Mouse (Mus musculus): ENCODE results near the gene Atp2b4. TPM values are rescaled to one million over a fixed set of nuclear protein-coding genes. Genes with fewer than 3 reads are reported as not detected.

Atp2b4 gene
- polyA plus RNA-seq (2015; fragmentation: Illumina TruSeq; extraction: RNeasy Lipid Tissue Mini Kit (QIAGEN cat#74804); ENCODE audit: insufficient read depth, low replicate concordance): 18.6 TPM

GRCm38 (mm10) chr1:133800948-133801393, at the start of gene Atp2b4:
Gene Atp2b4 (minus strand): TSS chr1:133801041.

GRCm38 (mm10) chr1:133689897-133690296, 110.9 kb downstream of the Atp2b4 start, which contains the start of gene Lax1:
Gene Lax1 (minus strand): TSS chr1:133690108.

DNA sequence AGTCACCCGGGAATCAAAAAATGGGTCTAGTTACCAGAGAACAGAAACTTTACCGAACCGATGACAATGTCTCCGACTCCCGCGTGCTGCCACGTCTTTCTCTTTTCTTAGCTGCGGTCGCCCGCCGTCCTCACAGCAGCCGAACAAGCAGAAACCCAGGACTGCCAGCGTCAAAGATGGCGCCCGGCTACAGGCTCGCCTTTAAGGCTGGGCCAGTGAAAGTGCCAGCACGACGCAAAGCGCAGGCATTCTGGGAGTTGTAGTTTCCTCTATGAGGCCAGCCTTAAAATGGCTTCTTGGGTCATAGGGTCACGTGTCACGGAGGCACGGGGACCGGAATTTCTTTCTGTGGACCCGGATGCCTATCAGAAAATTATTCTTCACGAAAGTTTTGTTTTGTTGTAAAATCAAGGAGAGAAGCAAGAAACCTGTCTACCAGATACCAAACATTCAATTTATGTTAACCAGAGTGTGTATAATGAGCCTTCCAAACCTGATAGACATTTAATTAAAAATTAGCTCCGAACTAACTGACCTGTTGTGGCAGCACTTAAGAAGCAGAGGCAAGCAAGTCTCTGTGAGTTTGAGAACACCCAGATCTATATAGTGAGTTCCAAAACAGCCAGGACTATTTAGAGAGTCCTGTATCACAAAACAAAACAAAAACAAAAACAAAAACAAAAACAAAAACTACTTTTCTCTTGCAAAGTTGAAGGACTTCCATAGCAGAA, 139.5 kb downstream of the Atp2b4 start, which contains the start of gene Gm38394:
Gene Gm38394 (minus strand): TSS at position 116 of the 731 bp plus-strand sequence.

DNA sequence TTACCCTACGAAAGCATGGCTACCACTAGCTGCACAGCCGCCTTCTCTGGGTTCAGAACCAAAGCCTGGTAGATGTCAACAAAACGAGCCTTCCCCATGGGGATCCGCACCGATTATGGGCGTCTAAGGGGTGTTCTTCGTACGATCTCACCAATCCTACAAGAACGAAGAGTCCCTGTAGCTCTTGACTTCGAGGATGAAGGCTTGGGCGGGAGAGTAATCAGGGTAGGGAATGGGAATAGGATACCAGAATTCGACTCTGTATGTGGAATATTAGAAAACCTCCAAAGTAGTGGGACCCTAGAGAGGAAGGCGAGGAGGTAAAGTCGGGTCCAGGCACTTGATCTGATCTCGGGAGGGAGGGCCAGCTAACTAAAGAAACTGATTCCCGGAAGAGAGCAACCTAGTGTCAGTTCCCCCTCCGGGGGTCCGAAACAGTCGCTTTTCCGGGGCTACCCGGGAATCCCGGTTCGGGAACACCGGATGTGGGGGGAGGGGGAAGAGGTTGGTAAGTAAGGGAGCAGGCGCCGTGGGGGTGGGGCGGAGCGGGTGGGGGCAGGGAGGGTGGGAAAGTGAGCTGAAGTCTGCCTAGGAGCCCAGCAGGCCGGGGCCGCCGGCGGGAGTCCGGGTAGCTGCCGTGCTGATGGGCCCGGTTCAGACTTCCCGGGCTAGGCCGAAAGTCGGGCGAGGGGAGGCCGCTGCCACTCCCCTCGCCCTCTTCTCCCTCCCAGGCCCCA, 140.2 kb downstream of the Atp2b4 start, which contains the start of gene Zbed6:
Gene Zbed6 (minus strand): TSS at position 420 of the 737 bp plus-strand sequence.

Other genes starting within 250 kb of the Atp2b4 start
- 348 TPM for gene Snrpe, start 190.8 kb downstream of the Atp2b4 start, polyA plus RNA-seq (2015; fragmentation: Illumina TruSeq; extraction: RNeasy Lipid Tissue Mini Kit (QIAGEN cat#74804); ENCODE audit: insufficient read depth, low replicate concordance)
- 30.3 TPM for gene Zbed6, start 140.2 kb downstream of the Atp2b4 start, polyA plus RNA-seq (2015; fragmentation: Illumina TruSeq; extraction: RNeasy Lipid Tissue Mini Kit (QIAGEN cat#74804); ENCODE audit: insufficient read depth, low replicate concordance)
- gene Gm38394, start 139.7 kb downstream of the Atp2b4 start, polyA plus RNA-seq (2015; fragmentation: Illumina TruSeq; extraction: RNeasy Lipid Tissue Mini Kit (QIAGEN cat#74804); ENCODE audit: insufficient read depth, low replicate concordance): 23.1 TPM
- 141 TPM for gene Lax1, start 110.9 kb downstream of the Atp2b4 start, polyA plus RNA-seq (2015; fragmentation: Illumina TruSeq; extraction: RNeasy Lipid Tissue Mini Kit (QIAGEN cat#74804); ENCODE audit: insufficient read depth, low replicate concordance)
- 0.19 TPM for gene Optc, start 107.0 kb upstream of the Atp2b4 start, polyA plus RNA-seq (2015; fragmentation: Illumina TruSeq; extraction: RNeasy Lipid Tissue Mini Kit (QIAGEN cat#74804); ENCODE audit: insufficient read depth, low replicate concordance)
- 24.3 TPM for gene Prelp, start 120.4 kb upstream of the Atp2b4 start, polyA plus RNA-seq (2015; fragmentation: Illumina TruSeq; extraction: RNeasy Lipid Tissue Mini Kit (QIAGEN cat#74804); ENCODE audit: insufficient read depth, low replicate concordance)
- 20.0 TPM for gene Fmod, start 236.2 kb upstream of the Atp2b4 start, polyA plus RNA-seq (2015; fragmentation: Illumina TruSeq; extraction: RNeasy Lipid Tissue Mini Kit (QIAGEN cat#74804); ENCODE audit: insufficient read depth, low replicate concordance)

Measured in spleen, adult 10 weeks (tissue).